Mouse (Mus musculus): Measurements from ENCODE around the gene Tbkbp1.

- TF ChIP-seq CTCF (IDR thresholded peaks at IDR 0.05; ENCODE audit: borderline replicate concordance, insufficient read depth, low read depth, low read length) (no peak), POLR2A (IDR thresholded peaks at IDR 0.05; ENCODE audit: borderline replicate concordance, insufficient read depth, low read length) (no peak)
Measured at GRCm38 (mm10) chr11:97160341-97160740, 9.0 kb upstream of the Tbkbp1 start.
